Comparison of ENCODE assay signal across 13 mouse cellular contexts in genomic region chr6:55090639-55091038, GRCm38 (mm10). TPM values are rescaled to one million over a fixed set of nuclear protein-coding genes. Genes with fewer than 3 reads are reported as not detected.
DNase-seq lines count a peak whose midpoint lies in the region; ATAC-seq lines count a peak whose summit lies in the region.
"Had no signal": no experiment of that assay in that cellular context is flagged by ENCODE, and none has a peak within 500 bp of the region (broad histone marks: within the 10 kb centered on the region; RNA-seq: fewer than 3 reads in every experiment).

No protein-coding gene starts in this region.

- no peak overlapping the region for H3K4me3 ChIP-seq in kidney, embryonic 14.5 days (ENCODE audit: low read length)
- no peak overlapping the region for H3K4me3 ChIP-seq in hindbrain, embryonic 12.5 days
- H3K4me3 ChIP-seq: heart, embryonic 15.5 days; midbrain, embryonic 13.5 days; neural tube, embryonic 15.5 days had no signal

- H3K27me3 ChIP-seq in kidney, embryonic 14.5 days (ENCODE audit: control insufficient read depth, insufficient read depth, low read length) = peaks cover 18% of the 10 kb centered on the region
- H3K27me3 ChIP-seq in hindbrain, embryonic 12.5 days = no peaks in the 10 kb centered on the region
- H3K27me3 ChIP-seq: heart, embryonic 15.5 days; midbrain, embryonic 13.5 days; neural tube, embryonic 15.5 days had no signal

- intact Hi-C loops in left cerebral cortex, postnatal 10 days (cut with DNase I) = no loop called here

- peak; percentile 21 for DNase-seq in CD4-positive, CD25-positive, alpha-beta regulatory T cell, adult 2 months (ENCODE audit: low read depth, low spot score)
- peak; percentile 37 for DNase-seq in kidney, adult 9 months
- peak; percentile 17 for DNase-seq in 416B (ENCODE audit: low read depth)
- peak; percentile 24 for DNase-seq in brain, adult 2 months (ENCODE audit: low read depth, low spot score)
- no peak for DNase-seq in left cerebral cortex, postnatal 10 days (ENCODE audit: extremely low spot score in 1 of 2, low spot score in 2 of 2)
- DNase-seq: layer of hippocampus, adult 9-11 months; right cerebral cortex, postnatal 25 days had no signal

- ATAC-seq in CD4-positive, CD25-positive, alpha-beta regulatory T cell, adult 4 months = no peak
- ATAC-seq in kidney, embryonic 14.5 days (ENCODE audit: low FRiP score, low TSS enrichment) = no peak
- ATAC-seq in hindbrain, embryonic 12.5 days (ENCODE audit: low FRiP score) = no peak
- ATAC-seq: midbrain, embryonic 13.5 days had no signal

- H3K4me1 ChIP-seq in kidney, embryonic 14.5 days (ENCODE audit: control insufficient read depth, insufficient read depth, low read length) = no peaks in the 10 kb centered on the region
- H3K4me1 ChIP-seq in hindbrain, embryonic 12.5 days = peaks cover 5% of the 10 kb centered on the region; the same call in 1 of the 2 replicates
- H3K4me1 ChIP-seq: heart, embryonic 15.5 days; midbrain, embryonic 13.5 days; neural tube, embryonic 15.5 days had no signal

- H3K36me3 ChIP-seq in kidney, embryonic 14.5 days (ENCODE audit: control insufficient read depth, insufficient read depth, low read length) = no peaks in the 10 kb centered on the region
- no peaks in the 10 kb centered on the region for H3K36me3 ChIP-seq in hindbrain, embryonic 12.5 days
- H3K36me3 ChIP-seq: heart, embryonic 15.5 days; midbrain, embryonic 13.5 days; neural tube, embryonic 15.5 days had no signal

- no peak overlapping the region for H3K9ac ChIP-seq in kidney, embryonic 14.5 days (ENCODE audit: low read depth, low read length)
- H3K9ac ChIP-seq in hindbrain, embryonic 12.5 days = no peak overlapping the region
- H3K9ac ChIP-seq: heart, embryonic 15.5 days; midbrain, embryonic 13.5 days; neural tube, embryonic 15.5 days had no signal

- H3K4me2 ChIP-seq in kidney, embryonic 14.5 days (replicated peaks; ENCODE audit: low read depth, low read length) = no peak overlapping the region
- H3K4me2 ChIP-seq in hindbrain, embryonic 12.5 days (replicated peaks) = no peak overlapping the region
- H3K4me2 ChIP-seq: heart, embryonic 15.5 days; midbrain, embryonic 13.5 days; neural tube, embryonic 15.5 days had no signal

- H3K27ac ChIP-seq in kidney, embryonic 14.5 days (ENCODE audit: low read depth, low read length) = no peak overlapping the region
- H3K27ac ChIP-seq in hindbrain, embryonic 12.5 days = no peak overlapping the region
- H3K27ac ChIP-seq: heart, embryonic 15.5 days; midbrain, embryonic 13.5 days; neural tube, embryonic 15.5 days had no signal

- 38% methylated on average over 4 of the region's 4 CpGs for WGBS in kidney, embryonic 14.5 days
- 28% methylated on average over 4 of the region's 4 CpGs for WGBS in hindbrain, embryonic 12.5 days

- no peaks in the 10 kb centered on the region for H3K9me3 ChIP-seq in kidney, embryonic 14.5 days (ENCODE audit: control insufficient read depth, low read length)
- no peaks in the 10 kb centered on the region for H3K9me3 ChIP-seq in hindbrain, embryonic 12.5 days (replicated peaks)
- H3K9me3 ChIP-seq: heart, embryonic 15.5 days; midbrain, embryonic 13.5 days; neural tube, embryonic 15.5 days had no signal

RNA-seq across cellular contexts. Expression of gene Crhr2, which starts 42.2 kb away (rescaled TPM):
- not detected for polyA plus RNA-seq in CD4-positive, CD25-positive, alpha-beta regulatory T cell, adult 4 months (2017; shearing (Covaris generic))
- polyA plus RNA-seq in kidney, embryonic 14.5 days (2014; fragmentation: Nextera tagmentation; extraction: Ambion mirVana) = not detected in 2 replicates
- 1 to 10 TPM; 3.2 to 3.6 TPM for total RNA-seq in left cerebral cortex, postnatal 10 days (2021)
- polyA plus RNA-seq in hindbrain, embryonic 12.5 days (2016; fragmentation: Nextera tagmentation; extraction: Ambion mirVana) = 0.40 and 0.50 TPM in 2 replicates

RNA-seq across cellular contexts. Expression of gene Gars, which starts 52.8 kb away (rescaled TPM):
- 10 to 100 TPM; 21.0 to 24.7 TPM for polyA plus RNA-seq in CD4-positive, CD25-positive, alpha-beta regulatory T cell, adult 4 months (2017; shearing (Covaris generic))
- polyA plus RNA-seq in kidney, embryonic 14.5 days (2014; fragmentation: Nextera tagmentation; extraction: Ambion mirVana) = 105 and 153 TPM in 2 replicates
- total RNA-seq in left cerebral cortex, postnatal 10 days (2021) = 100 to 1,000 TPM; 177 to 185 TPM
- polyA plus RNA-seq in hindbrain, embryonic 12.5 days (2016; fragmentation: Nextera tagmentation; extraction: Ambion mirVana) = 188 and 189 TPM in 2 replicates

Comparison
In these comparisons a context has a peak if more than half of its experiments do, and no peak if none do; other contexts are left out.
1. DNase-seq: peak in CD4-positive, CD25-positive, alpha-beta regulatory T cell, adult 2 months (single experiment), kidney, adult 9 months (single experiment), 416B (single experiment) and brain, adult 2 months (single experiment); none in left cerebral cortex, postnatal 10 days (0 of 2).